In the genomic region with DNA sequence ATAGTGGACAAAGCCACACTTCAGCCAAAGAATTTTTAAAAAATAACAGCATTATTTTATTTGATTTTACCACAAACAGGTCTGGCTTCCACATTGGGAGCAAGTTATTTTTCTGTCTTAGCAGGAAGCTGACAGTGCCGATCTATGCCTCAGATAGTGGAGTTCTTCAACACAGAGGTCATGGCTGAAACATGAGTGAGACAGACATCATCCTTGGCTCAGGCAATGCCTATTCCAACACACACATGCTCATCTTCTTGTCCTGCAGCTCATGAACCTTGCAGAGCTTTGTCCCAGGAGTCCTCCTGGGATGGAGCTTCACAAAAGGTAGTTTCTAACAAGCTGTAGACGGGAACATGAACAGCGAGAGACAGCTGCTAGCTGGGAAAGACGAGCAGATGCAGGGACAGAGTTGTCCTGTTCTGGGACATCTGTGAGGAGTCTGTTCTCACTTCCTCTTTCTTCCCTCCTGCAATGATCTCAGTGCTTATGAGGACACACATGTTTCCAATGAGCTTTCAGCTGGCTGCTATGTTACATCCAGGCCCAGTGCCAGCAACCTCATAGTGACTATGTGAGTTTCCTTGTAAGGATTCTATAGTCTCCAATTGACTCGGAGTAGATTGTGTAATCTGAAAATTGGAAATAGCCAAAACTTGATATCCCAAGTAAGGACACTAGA, we compare ENCODE assay signal across 11 mouse cellular contexts.
DNase-seq lines count a peak whose midpoint lies in the region; ATAC-seq and TF ChIP-seq lines count a peak whose summit lies in the region.
"Had no signal": no experiment of that assay in that cellular context is flagged by ENCODE, and none has a peak within 500 bp of the region (broad histone marks: within the 10 kb centered on the region; RNA-seq: fewer than 3 reads in every experiment).

No protein-coding gene starts in this region.

- 74% methylated on average over 5 of the region's 5 CpGs for WGBS in kidney, postnatal 0 days
- WGBS in lung, postnatal 0 days: 51% methylated on average over 5 of the region's 5 CpGs
- 83% methylated on average over 5 of the region's 5 CpGs for WGBS in midbrain, embryonic 11.5 days

- TF ChIP-seq CTCF in kidney, postnatal 0 days (IDR thresholded peaks at IDR 0.05; ENCODE audit: low read depth): no peak
- no peak for TF ChIP-seq CTCF in embryonic fibroblast, embryonic 13.5 days (IDR thresholded peaks at IDR 0.05; ENCODE audit: borderline replicate concordance, insufficient read depth, low read length)
- no peak for TF ChIP-seq CTCF in lung, postnatal 0 days (IDR thresholded peaks at IDR 0.05)

- H3K4me1 ChIP-seq in kidney, postnatal 0 days (replicated peaks; ENCODE audit: insufficient read depth, low read length): no peaks in the 10 kb centered on the region
- peaks cover 3% of the 10 kb centered on the region; the same call in 1 of the 2 replicates for H3K4me1 ChIP-seq in embryonic fibroblast, embryonic 13.5 days (ENCODE audit: control insufficient read depth, insufficient read depth, low read length)
- no peaks in the 10 kb centered on the region for H3K4me1 ChIP-seq in lung, postnatal 0 days (ENCODE audit: insufficient read depth, low read depth, low read length)
- no peaks in the 10 kb centered on the region for H3K4me1 ChIP-seq in midbrain, embryonic 11.5 days (ENCODE audit: control insufficient read depth, insufficient read depth, low read length)
- H3K4me1 ChIP-seq: forebrain, embryonic 13.5 days; stomach, embryonic 15.5 days had no signal

- TF ChIP-seq POLR2A in embryonic fibroblast, embryonic 13.5 days (IDR thresholded peaks at IDR 0.05; ENCODE audit: low read depth, low read length): no peak

- no peak overlapping the region for H3K27ac ChIP-seq in kidney, postnatal 0 days
- H3K27ac ChIP-seq in embryonic fibroblast, embryonic 13.5 days (ENCODE audit: insufficient read depth, low read length): 0 out of 2 replicates have a peak overlapping the region, but pooled peaks have one; percentile 36
- H3K27ac ChIP-seq in lung, postnatal 0 days (ENCODE audit: low read length): no peak overlapping the region
- H3K27ac ChIP-seq in midbrain, embryonic 11.5 days (ENCODE audit: low read depth, low read length): no peak overlapping the region
- H3K27ac ChIP-seq: forebrain, embryonic 13.5 days; layer of hippocampus, adult 2 months; stomach, embryonic 15.5 days had no signal

- no peak overlapping the region for H3K9ac ChIP-seq in kidney, postnatal 0 days (ENCODE audit: low read depth, low read length)
- no peak overlapping the region for H3K9ac ChIP-seq in lung, postnatal 0 days (replicated peaks; ENCODE audit: low read depth)
- H3K9ac ChIP-seq in midbrain, embryonic 11.5 days (ENCODE audit: low read length): no peak overlapping the region
- H3K9ac ChIP-seq: forebrain, embryonic 13.5 days; stomach, embryonic 15.5 days had no signal

- no peaks in the 10 kb centered on the region for H3K9me3 ChIP-seq in kidney, postnatal 0 days (replicated peaks; ENCODE audit: low read length)
- H3K9me3 ChIP-seq in lung, postnatal 0 days (ENCODE audit: low read length): no peaks in the 10 kb centered on the region
- H3K9me3 ChIP-seq in midbrain, embryonic 11.5 days (ENCODE audit: control insufficient read depth, low read length): no peaks in the 10 kb centered on the region
- H3K9me3 ChIP-seq: forebrain, embryonic 13.5 days; stomach, embryonic 15.5 days had no signal

- H3K27me3 ChIP-seq in kidney, postnatal 0 days (ENCODE audit: insufficient read depth, low read length): no peaks in the 10 kb centered on the region
- H3K27me3 ChIP-seq in lung, postnatal 0 days (replicated peaks; ENCODE audit: insufficient read depth, low read length): no peaks in the 10 kb centered on the region
- no peaks in the 10 kb centered on the region for H3K27me3 ChIP-seq in midbrain, embryonic 11.5 days (ENCODE audit: control insufficient read depth, insufficient read depth, low read length)
- H3K27me3 ChIP-seq: forebrain, embryonic 13.5 days; stomach, embryonic 15.5 days had no signal

- peak; percentile 3 for DNase-seq in kidney, postnatal 0 days (ENCODE audit: low spot score)
- DNase-seq in kidney, postnatal 10 days: no peak
- DNase-seq in MEL-GATA-1-ER (ENCODE audit: extremely low read depth, low read depth): peak; percentile 20
- peak; percentile 88 for DNase-seq in lung, postnatal 0 days (ENCODE audit: low spot score)
- no peak for DNase-seq in cerebellum, adult 8-10 months
- no peak for DNase-seq in midbrain, embryonic 11.5 days (ENCODE audit: low spot score, missing footprints)

- no peaks in the 10 kb centered on the region for H3K36me3 ChIP-seq in kidney, postnatal 0 days (ENCODE audit: insufficient read depth, low read length)
- no peaks in the 10 kb centered on the region for H3K36me3 ChIP-seq in lung, postnatal 0 days (ENCODE audit: insufficient read depth, low read length)
- H3K36me3 ChIP-seq in midbrain, embryonic 11.5 days (ENCODE audit: control insufficient read depth, insufficient read depth, low read length): no peaks in the 10 kb centered on the region
- H3K36me3 ChIP-seq: stomach, embryonic 15.5 days had no signal

- H3K4me2 ChIP-seq in kidney, postnatal 0 days (ENCODE audit: low read length): no peak overlapping the region
- H3K4me2 ChIP-seq in lung, postnatal 0 days (replicated peaks; ENCODE audit: low read depth, low read length): no peak overlapping the region
- H3K4me2 ChIP-seq in midbrain, embryonic 11.5 days: no peak overlapping the region
- H3K4me2 ChIP-seq: forebrain, embryonic 13.5 days; stomach, embryonic 15.5 days had no signal

- TF ChIP-seq EP300 in lung, postnatal 0 days (IDR thresholded peaks at IDR 0.05): no peak

- no peak for ATAC-seq in kidney, postnatal 0 days (replicated peaks; ENCODE audit: low FRiP score, low read depth)
- ATAC-seq in lung, postnatal 0 days: peak; percentile 95
- no peak for ATAC-seq in erythroid progenitor cell, adult 5-6 weeks (replicated peaks; ENCODE audit: low FRiP score, poor library complexity, severe bottlenecking)
- no peak for ATAC-seq in midbrain, embryonic 11.5 days (ENCODE audit: low FRiP score)
- ATAC-seq: forebrain, embryonic 13.5 days had no signal

- no peak overlapping the region for H3K4me3 ChIP-seq in kidney, postnatal 0 days (replicated peaks; ENCODE audit: low read depth, low read length)
- H3K4me3 ChIP-seq in embryonic fibroblast, embryonic 13.5 days (ENCODE audit: insufficient read depth, low read length): no peak overlapping the region
- no peak overlapping the region for H3K4me3 ChIP-seq in lung, postnatal 0 days (ENCODE audit: low read depth, low read length)
- H3K4me3 ChIP-seq in midbrain, embryonic 11.5 days (ENCODE audit: low read depth, low read length): no peak overlapping the region
- H3K4me3 ChIP-seq: forebrain, embryonic 13.5 days; layer of hippocampus, adult 2 months; stomach, embryonic 15.5 days had no signal

Comparison
In these comparisons a context has a peak if more than half of its experiments do, and no peak if none do; other contexts are left out.
1. DNase-seq: peak in kidney, postnatal 0 days (single experiment), MEL-GATA-1-ER (single experiment) and lung, postnatal 0 days (single experiment); none in kidney, postnatal 10 days (single experiment), cerebellum, adult 8-10 months (single experiment) and midbrain, embryonic 11.5 days (single experiment).